Mouse (Mus musculus) limb, embryonic 14.5 days (tissue): ENCODE data around the gene Fkbp1a. TPM values are rescaled to one million over a fixed set of nuclear protein-coding genes. Genes with fewer than 3 reads are reported as not detected.

ENCODE experiments used
- ATAC-seq: fragments of 200-750 bp; cut with Nextera tagmentation; 2 replicates; pipeline ENCODE4 v1.8.0; 2017; ENCODE audit warnings: low read depth, moderate number of reproducible peaks, moderate TSS enrichment; ENCODE audit not compliant: low FRiP score
- DNase-seq: peaks from one replicate; pipeline ENCODE4 v3.0.0-alpha.2; 2015; ENCODE audit warnings: low spot score
- H3K27ac ChIP-seq: fragments of 300-500 bp; sonication (generic); replicated peaks from 2 replicates; pipeline ENCODE4 v1.5.1; 2014; ENCODE audit warnings: low read depth, mild to moderate bottlenecking, low read length, moderate library complexity, mixed read lengths
- H3K27me3 ChIP-seq: fragments of 300-500 bp; sonication (generic); 2 replicates; pipeline ENCODE4 v1.6.1; 2014; ENCODE audit warnings: low read length, mixed read lengths; ENCODE audit not compliant: control insufficient read depth, insufficient read depth
- H3K36me3 ChIP-seq: fragments of 300-500 bp; sonication (generic); 2 replicates; pipeline ENCODE4 v1.6.1; 2014; ENCODE audit warnings: mild to moderate bottlenecking, low read length, moderate library complexity, mixed read lengths; ENCODE audit not compliant: control insufficient read depth, insufficient read depth
- H3K4me1 ChIP-seq: fragments of 300-500 bp; sonication (generic); 2 replicates; pipeline ENCODE4 v1.6.1; 2014; ENCODE audit warnings: antibody characterized with exemption, low read length, mixed read lengths; ENCODE audit not compliant: control insufficient read depth, insufficient read depth
- H3K4me2 ChIP-seq: fragments of 300-500 bp; sonication (generic); replicated peaks from 2 replicates; pipeline ENCODE4 v1.6.1; 2014; ENCODE audit warnings: low read depth, mild to moderate bottlenecking, low read length, moderate library complexity; ENCODE audit not compliant: severe bottlenecking
- H3K4me3 ChIP-seq: fragments of 300-500 bp; sonication (generic); replicated peaks from 2 replicates; pipeline ENCODE4 v1.5.1; 2014; ENCODE audit warnings: low read length
- H3K9ac ChIP-seq: fragments of 300-500 bp; sonication (generic); 2 replicates; pipeline ENCODE4 v1.6.1; 2014; ENCODE audit warnings: mild to moderate bottlenecking, low read depth, low read length, moderate library complexity; ENCODE audit not compliant: severe bottlenecking
- H3K9me3 ChIP-seq: fragments of 300-500 bp; sonication (generic); 2 replicates; pipeline ENCODE4 v1.6.1; 2016; ENCODE audit warnings: low read length; ENCODE audit not compliant: control insufficient read depth
- POLR2A ChIP-seq: fragments of 200-500 bp; IDR thresholded peaks from 2 replicates; pipeline ENCODE4 v1.8.0; 2012; ENCODE audit warnings: inconsistent platforms, mild to moderate bottlenecking, moderate library complexity, borderline replicate concordance; ENCODE audit not compliant: insufficient read depth, insufficient read length; ENCODE audit errors: extremely low read depth
- WGBS: fragments of 180-500 bp; shearing (Covaris S2); extraction: QIAGEN DNeasy Blood & Tissue Kit; methylation state at CpG from one replicate; pipeline ENCODE4 v1.1.7; 2014; 5-methylcytosine and 5-hydroxymethylcytosine counted together
- polyA plus RNA-seq, 2 experiments: library from polyadenylated mRNA; depleted of rRNA in 1 of 2; stranded (reverse) in 1 of 2; unstranded in 1 of 2; fragments of >200 nt; fragmentation: Nextera tagmentation in 1 of 2; extraction: Ambion mirVana in 1 of 2; gene quantifications; 2 replicates each; pipeline versions ENCODE4 v1.2.1 to v1.2.3; 2012 to 2014

Fkbp1a gene
- polyA plus RNA-seq (2012; rRNA removed) (200 and 213 TPM in 2 replicates), polyA plus RNA-seq (2014; fragmentation: Nextera tagmentation; extraction: Ambion mirVana) (562 and 583 TPM in 2 replicates)

DNA sequence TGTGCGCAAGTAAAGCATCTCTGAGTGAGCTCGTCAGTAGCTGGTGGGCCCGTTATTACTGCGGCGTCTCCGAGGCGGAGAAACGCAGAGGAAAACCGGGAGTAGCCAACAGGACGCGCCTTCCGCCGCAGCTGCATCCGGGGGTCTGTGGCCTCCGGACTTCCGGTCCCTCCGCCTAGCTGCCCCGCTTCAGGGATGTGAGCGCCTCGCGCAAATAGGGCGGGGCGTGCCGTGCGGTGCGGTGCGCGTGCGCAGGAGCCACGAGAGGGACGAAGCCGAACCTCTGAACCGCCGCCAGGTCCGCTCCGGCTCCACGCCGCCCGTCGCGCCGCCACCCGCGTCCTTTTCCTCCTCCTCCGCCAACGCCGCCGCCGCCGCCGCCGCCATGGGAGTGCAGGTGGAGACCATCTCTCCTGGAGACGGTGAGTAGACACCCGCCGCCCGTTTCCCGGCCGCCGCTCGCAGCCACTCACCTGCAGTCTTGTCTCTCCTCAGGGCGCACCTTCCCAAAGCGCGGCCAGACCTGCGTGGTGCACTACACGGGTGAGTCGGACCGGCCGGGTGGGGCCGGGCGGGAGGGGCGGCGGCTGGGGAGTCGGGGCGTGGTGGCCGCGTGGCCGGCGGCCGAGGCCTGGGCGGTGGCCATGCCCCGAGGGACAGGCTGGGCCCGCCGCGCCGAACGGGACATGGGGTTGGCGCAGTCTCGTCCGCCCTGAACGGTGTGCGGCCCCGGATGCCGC lies at the start of gene Fkbp1a:
TSS of gene Fkbp1a (plus strand) at position 161 of the 740 bp plus-strand sequence.
- Histone ChIP-seq H3K27me3 (no peaks in the 10 kb centered on the region), H3K4me2 (peak within 1 kb of the TSS; percentile 63), H3K4me1 (peaks cover 21% of the 10 kb centered on the region), H3K27ac (peak within 1 kb of the TSS; percentile 86), H3K36me3 (peaks cover 33% of the 10 kb centered on the region), H3K9ac (peak within 1 kb of the TSS; percentile 91), H3K9me3 (no peaks in the 10 kb centered on the region), H3K4me3 (peak within 1 kb of the TSS; percentile 96)
- WGBS, result 0% methylated on average over 38 of the region's 93 CpGs
- peak; percentile 97 for ATAC-seq
- peak; percentile 77 for TF ChIP-seq POLR2A
- DNase-seq, result peak; percentile 95

DNA sequence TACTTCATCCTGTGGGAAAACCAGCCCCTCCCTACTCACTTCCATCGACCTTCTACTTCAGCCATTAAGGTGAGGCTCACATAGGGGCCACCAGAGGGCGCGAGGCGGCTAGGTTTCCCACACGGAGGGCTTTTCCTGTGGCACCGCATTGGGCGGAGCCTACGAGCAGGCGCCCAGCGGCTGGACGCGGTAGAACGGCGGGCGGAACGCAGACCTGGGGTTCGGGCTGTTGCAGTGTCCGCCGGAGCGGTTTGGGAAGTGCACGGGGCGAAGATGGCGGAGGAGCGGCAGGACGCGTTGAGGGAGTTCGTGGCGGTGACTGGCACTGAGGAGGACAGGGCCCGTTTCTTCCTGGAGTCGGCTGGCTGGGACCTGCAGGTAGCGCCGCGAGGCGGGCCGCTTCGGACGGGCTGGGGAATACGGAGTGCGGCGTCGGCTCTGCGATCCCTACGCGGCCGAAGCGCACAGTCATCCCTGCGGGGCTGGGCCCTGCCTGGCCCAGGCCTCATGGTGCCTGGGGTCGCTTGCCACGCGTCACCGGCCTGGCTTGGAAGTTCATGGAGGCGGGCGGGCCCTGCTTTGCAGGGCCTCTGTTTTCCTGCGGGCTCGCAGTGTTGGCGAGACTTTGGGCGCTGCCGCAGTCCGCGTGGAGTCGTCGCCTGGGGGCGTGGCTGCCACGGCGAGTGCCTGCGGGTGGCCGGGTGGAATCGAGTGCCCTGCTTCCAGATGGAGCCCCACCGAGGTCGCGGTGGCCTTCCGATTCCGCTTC lies 48.1 kb upstream of the Fkbp1a start, which contains the start of gene Nsfl1c:
TSS of gene Nsfl1c (plus strand) at position 148 of the 769 bp plus-strand sequence.
- DNase-seq, result peak; percentile 96
- peak within 1 kb of the TSS; percentile 26; the same call in 1 of the 2 replicates for H3K27ac ChIP-seq
- H3K4me2 ChIP-seq, result peak within 1 kb of the TSS; percentile 67
- no peaks in the 10 kb centered on the region for H3K9me3 ChIP-seq
- peak; percentile 100 for ATAC-seq
- WGBS, result 1% methylated on average over 63 of the region's 73 CpGs
- H3K36me3 ChIP-seq, result peaks cover 17% of the 10 kb centered on the region
- H3K4me1 ChIP-seq, result peaks cover 5% of the 10 kb centered on the region; the same call in 1 of the 2 replicates
- TF ChIP-seq POLR2A, result no peak
- H3K9ac ChIP-seq, result peak within 1 kb of the TSS; percentile 90
- peak within 1 kb of the TSS; percentile 90 for H3K4me3 ChIP-seq
- H3K27me3 ChIP-seq, result no peaks in the 10 kb centered on the region

DNA sequence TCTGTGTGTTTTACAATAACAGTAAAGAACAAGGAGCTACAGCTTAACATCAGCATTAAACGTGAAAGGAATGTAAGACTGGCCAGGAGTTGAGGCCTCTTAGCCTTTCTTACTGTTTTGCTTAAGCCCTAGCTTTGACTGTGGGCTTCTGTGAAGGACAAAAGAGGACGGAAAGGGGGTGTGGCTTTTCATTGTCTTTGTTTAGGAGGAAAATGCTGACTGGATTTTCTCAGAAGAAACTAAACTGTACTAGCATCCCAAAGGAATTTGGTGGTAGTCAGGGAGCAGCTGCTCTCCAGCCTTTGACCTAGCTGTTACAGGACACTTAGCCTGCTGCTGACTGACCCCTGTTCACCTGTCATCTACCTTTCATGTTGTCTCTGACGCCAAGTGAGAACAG lies 43.9 kb upstream of the Fkbp1a start:
- DNase-seq (no peak), ATAC-seq (no peak)
- Histone ChIP-seq H3K4me2 (no peak overlapping the region), H3K27me3 (no peaks in the 10 kb centered on the region), H3K4me3 (no peak overlapping the region), H3K9ac (no peak overlapping the region), H3K9me3 (no peaks in the 10 kb centered on the region), H3K4me1 (peaks cover 5% of the 10 kb centered on the region; the same call in 1 of the 2 replicates), H3K27ac (no peak overlapping the region), H3K36me3 (peaks cover 48% of the 10 kb centered on the region)
- 78% methylated on average over 3 of the region's 3 CpGs for WGBS
- no peak for TF ChIP-seq POLR2A

DNA sequence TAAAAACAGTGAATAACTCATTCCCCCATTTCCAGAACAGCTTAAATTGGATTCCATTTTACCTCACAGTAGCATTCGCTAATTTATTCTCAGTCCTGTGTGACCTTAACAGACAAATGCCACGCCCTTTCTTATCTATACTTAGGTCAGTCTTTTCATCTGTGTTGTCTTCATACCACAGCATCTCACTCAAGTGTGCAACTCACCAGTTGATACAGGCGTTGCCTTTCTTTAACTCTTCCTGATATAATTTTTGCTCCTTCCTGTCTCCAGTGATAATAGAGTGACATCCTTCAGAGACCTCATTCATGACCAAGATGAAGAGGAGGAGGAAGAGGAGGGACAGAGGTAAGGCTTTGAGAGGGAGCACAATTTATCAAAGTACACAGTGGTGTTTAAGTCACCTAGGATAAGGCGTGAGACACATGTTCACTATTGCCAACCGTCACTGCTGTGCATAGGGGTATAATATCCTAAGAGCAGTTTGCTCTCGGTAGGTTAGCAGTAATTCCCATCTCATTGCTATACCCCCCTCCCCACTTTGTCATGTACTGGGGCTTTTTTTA lies 41.8 kb upstream of the Fkbp1a start:
- DNase-seq (no peak), ATAC-seq (no peak)
- Histone ChIP-seq H3K27ac (no peak overlapping the region), H3K4me3 (no peak overlapping the region), H3K4me1 (no peaks in the 10 kb centered on the region), H3K27me3 (no peaks in the 10 kb centered on the region), H3K9me3 (no peaks in the 10 kb centered on the region), H3K9ac (no peak overlapping the region), H3K36me3 (peaks cover 68% of the 10 kb centered on the region), H3K4me2 (no peak overlapping the region)
- WGBS, result 89% methylated on average over 6 of the region's 6 CpGs
- TF ChIP-seq POLR2A, result no peak

DNA sequence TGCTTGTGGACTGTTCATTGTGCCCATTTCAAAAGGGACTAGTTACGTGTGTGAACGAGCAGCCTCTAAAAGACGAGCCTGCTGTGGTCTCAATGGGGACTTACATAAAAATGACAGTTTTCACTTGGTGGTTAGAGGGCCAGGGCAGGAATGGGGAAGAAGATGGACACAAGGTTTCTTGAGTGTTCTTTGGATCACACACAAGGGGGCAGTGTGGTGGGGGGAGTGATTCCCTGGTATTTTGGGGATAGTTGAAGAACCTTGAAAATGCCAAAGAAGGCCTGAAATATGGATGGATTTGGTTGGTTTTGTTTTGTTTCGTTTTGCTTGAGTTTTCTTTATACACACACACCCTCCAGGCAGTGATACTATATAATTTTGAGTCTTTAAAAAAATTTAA lies 38.1 kb upstream of the Fkbp1a start:
- peaks cover 82% of the 10 kb centered on the region for H3K36me3 ChIP-seq
- 79% methylated on average over 4 of the region's 4 CpGs for WGBS
- no peak for ATAC-seq

More for the DNA sequence above, 38.1 kb upstream of the Fkbp1a start:
- H3K9ac ChIP-seq, result no peak overlapping the region
- no peak overlapping the region for H3K27ac ChIP-seq
- no peak overlapping the region for H3K4me2 ChIP-seq
- H3K27me3 ChIP-seq, result no peaks in the 10 kb centered on the region
- H3K9me3 ChIP-seq, result no peaks in the 10 kb centered on the region
- H3K4me3 ChIP-seq, result no peak overlapping the region
- no peak for TF ChIP-seq POLR2A
- DNase-seq, result no peak
- H3K4me1 ChIP-seq, result no peaks in the 10 kb centered on the region
